18 mouse cellular contexts compared by ENCODE assay signal in genomic region chr6:121356041-121356440, GRCm38 (mm10). TPM values are rescaled to one million over a fixed set of nuclear protein-coding genes. Genes with fewer than 3 reads are reported as not detected.
"Had no signal": no experiment of that assay in that cellular context is flagged by ENCODE, and none has a peak within 500 bp of the region (broad histone marks: within the 10 kb centered on the region; RNA-seq: fewer than 3 reads in every experiment).

No protein-coding gene starts in this region.

- H3K9ac ChIP-seq: lung, embryonic 15.5 days; midbrain, embryonic 13.5 days; midbrain, embryonic 15.5 days; neural tube, embryonic 12.5 days had no signal

- H3K4me3 ChIP-seq: lung, embryonic 15.5 days; megakaryocyte, embryonic 14.5 days; midbrain, embryonic 13.5 days; midbrain, embryonic 15.5 days; neural tube, embryonic 12.5 days had no signal

- DNase-seq: lung, adult 2 months; lung, postnatal 14 days; lung, postnatal 36 days; right cerebral cortex, postnatal 14 days; spleen, adult 18-20 months; thymus, adult 18-20 months; thymus, postnatal 14 days; thymus, postnatal 36 days had no signal

- H3K27me3 ChIP-seq: lung, embryonic 15.5 days; midbrain, embryonic 13.5 days; midbrain, embryonic 15.5 days; neural tube, embryonic 12.5 days had no signal

- H3K27ac ChIP-seq: lung, embryonic 15.5 days; macrophage; midbrain, embryonic 13.5 days; midbrain, embryonic 15.5 days; neural tube, embryonic 12.5 days had no signal

- H3K4me1 ChIP-seq: lung, embryonic 15.5 days; megakaryocyte, embryonic 14.5 days; midbrain, embryonic 15.5 days; neural tube, embryonic 12.5 days had no signal

- H3K9me3 ChIP-seq: lung, embryonic 15.5 days; megakaryocyte, embryonic 14.5 days; midbrain, embryonic 13.5 days; midbrain, embryonic 15.5 days; neural tube, embryonic 12.5 days had no signal

- ATAC-seq: lung, postnatal 0 days; midbrain, embryonic 13.5 days; midbrain, embryonic 15.5 days had no signal

- H3K36me3 ChIP-seq: lung, embryonic 15.5 days; midbrain, embryonic 13.5 days; midbrain, embryonic 15.5 days; neural tube, embryonic 12.5 days had no signal

- H3K4me2 ChIP-seq: lung, embryonic 15.5 days; midbrain, embryonic 11.5 days; midbrain, embryonic 13.5 days; midbrain, embryonic 15.5 days; neural tube, embryonic 12.5 days had no signal

RNA-seq across cellular contexts. Expression of gene Slc6a12, which starts 13.2 kb away (rescaled TPM):
- polyA plus RNA-seq: lung, embryonic 15.5 days; lung, postnatal 0 days; macrophage; neural tube, embryonic 14.5 days; stomach, embryonic 14.5 days had no signal

RNA-seq across cellular contexts. Expression of gene Slc6a13, which starts 56.0 kb away (rescaled TPM):
- polyA plus RNA-seq: macrophage had no signal
